31 mouse cellular contexts compared by ENCODE assay signal in genomic region chr13:43575431-43575830, GRCm38 (mm10). TPM values are rescaled to one million over a fixed set of nuclear protein-coding genes. Genes with fewer than 3 reads are reported as not detected.
A peak's percentile ranks its signal among the peaks of the same experiment; 100 is the strongest.
DNase-seq lines count a peak whose midpoint lies in the region; ATAC-seq and TF ChIP-seq lines count a peak whose summit lies in the region.
"Had no signal": no experiment of that assay in that cellular context is flagged by ENCODE, and none has a peak within 500 bp of the region (broad histone marks: within the 10 kb centered on the region; RNA-seq: fewer than 3 reads in every experiment).

No protein-coding gene starts in this region.

- no peak overlapping the region for H3K4me2 ChIP-seq in midbrain, embryonic 11.5 days
- no peak overlapping the region for H3K4me2 ChIP-seq in midbrain, embryonic 15.5 days
- H3K4me2 ChIP-seq: embryonic facial prominence, embryonic 12.5 days; heart, embryonic 11.5 days; hindbrain, embryonic 14.5 days; limb, embryonic 12.5 days; midbrain, embryonic 12.5 days; neural tube, embryonic 13.5 days had no signal

- no peak for TF ChIP-seq POLR2A in cerebellum, adult 2 months (IDR thresholded peaks at IDR 0.05; ENCODE audit: borderline replicate concordance, insufficient read depth, low read length)

- TF ChIP-seq CTCF in cerebellum, adult 2 months (IDR thresholded peaks at IDR 0.05; ENCODE audit: borderline replicate concordance, insufficient read depth, low read depth, low read length): no peak; the same call in 1 of the 2 replicates
- no peak for TF ChIP-seq CTCF in gastrocnemius, adult 2 months (IDR thresholded peaks at IDR 0.05)

- no peaks in the 10 kb centered on the region for H3K36me3 ChIP-seq in midbrain, embryonic 11.5 days (ENCODE audit: control insufficient read depth, insufficient read depth, low read length)
- H3K36me3 ChIP-seq in midbrain, embryonic 15.5 days (replicated peaks): no peaks in the 10 kb centered on the region
- H3K36me3 ChIP-seq: embryonic facial prominence, embryonic 12.5 days; limb, embryonic 12.5 days; midbrain, embryonic 12.5 days; neural tube, embryonic 13.5 days had no signal

- ATAC-seq in midbrain, embryonic 11.5 days (ENCODE audit: low FRiP score): no peak
- no peak for ATAC-seq in midbrain, embryonic 15.5 days (replicated peaks)
- ATAC-seq: activated CD4-positive, CD25-positive, alpha-beta regulatory T cell, adult 4 months; forebrain, embryonic 14.5 days; intestine, postnatal 0 days; liver, postnatal 0 days had no signal

- DNase-seq in midbrain, embryonic 11.5 days (ENCODE audit: low spot score, missing footprints): peak; percentile 6
- DNase-seq in cerebellum, adult 2 months: peak; percentile 86 to 88
- DNase-seq in cerebellum, postnatal 14 days: peak; percentile 87 to 88
- DNase-seq in spleen, postnatal 14 days (ENCODE audit: low spot score in 2 of 2): no peak
- DNase-seq in gastrocnemius, adult 2 months: no peak
- DNase-seq: adrenal gland, adult 2 months; adrenal gland, postnatal 36 days; B cell, adult 2 months; embryo, embryonic 11 days; gastrocnemius, postnatal 10 days; heart, postnatal 4 days; kidney, adult 9 months; kidney, postnatal 10 days; layer of hippocampus, adult 9-11 months; liver, postnatal 0 days; lung, postnatal 36 days; right cerebral cortex, postnatal 4 days; thymus, adult 2 months; thymus, postnatal 4 days had no signal

- no peaks in the 10 kb centered on the region for H3K9me3 ChIP-seq in midbrain, embryonic 11.5 days (ENCODE audit: control insufficient read depth, low read length)
- H3K9me3 ChIP-seq in midbrain, embryonic 15.5 days: no peaks in the 10 kb centered on the region
- H3K9me3 ChIP-seq: embryonic facial prominence, embryonic 12.5 days had no signal

- H3K4me1 ChIP-seq in midbrain, embryonic 11.5 days (ENCODE audit: control insufficient read depth, insufficient read depth, low read length): no peaks in the 10 kb centered on the region
- no peaks in the 10 kb centered on the region for H3K4me1 ChIP-seq in midbrain, embryonic 15.5 days
- H3K4me1 ChIP-seq in cerebellum, adult 2 months (ENCODE audit: control insufficient read depth, insufficient read depth, low read length): peaks cover 11% of the 10 kb centered on the region
- H3K4me1 ChIP-seq: embryonic facial prominence, embryonic 12.5 days; limb, embryonic 12.5 days; midbrain, embryonic 12.5 days; neural tube, embryonic 13.5 days had no signal

- no peak overlapping the region for H3K9ac ChIP-seq in midbrain, embryonic 11.5 days (ENCODE audit: low read length)
- no peak overlapping the region for H3K9ac ChIP-seq in midbrain, embryonic 15.5 days
- H3K9ac ChIP-seq: embryonic facial prominence, embryonic 12.5 days; hindbrain, embryonic 14.5 days; limb, embryonic 12.5 days; liver, postnatal 0 days; midbrain, embryonic 12.5 days; neural tube, embryonic 13.5 days had no signal

- H3K4me3 ChIP-seq in midbrain, embryonic 11.5 days (ENCODE audit: low read depth, low read length): no peak overlapping the region
- no peak overlapping the region for H3K4me3 ChIP-seq in midbrain, embryonic 15.5 days
- no peak overlapping the region for H3K4me3 ChIP-seq in cerebellum, adult 2 months (replicated peaks; ENCODE audit: insufficient read depth, low read depth, low read length)
- no peak overlapping the region for H3K4me3 ChIP-seq in gastrocnemius, adult 2 months
- H3K4me3 ChIP-seq: embryonic facial prominence, embryonic 12.5 days; limb, embryonic 12.5 days; midbrain, embryonic 12.5 days; neural tube, embryonic 13.5 days had no signal

- WGBS in midbrain, embryonic 11.5 days: 96% methylated on average over 5 of the region's 5 CpGs
- WGBS in midbrain, embryonic 15.5 days: 90% methylated on average over 5 of the region's 5 CpGs
- 20% methylated on average over 5 of the region's 5 CpGs for WGBS in cerebellum, adult 2 months

- no peak overlapping the region for H3K27ac ChIP-seq in midbrain, embryonic 11.5 days (ENCODE audit: low read depth, low read length)
- no peak overlapping the region for H3K27ac ChIP-seq in midbrain, embryonic 15.5 days
- no peak overlapping the region for H3K27ac ChIP-seq in cerebellum, adult 2 months (ENCODE audit: insufficient read depth, low read length)
- no peak overlapping the region for H3K27ac ChIP-seq in gastrocnemius, adult 2 months
- H3K27ac ChIP-seq: embryonic facial prominence, embryonic 12.5 days; hindbrain, embryonic 14.5 days; limb, embryonic 12.5 days; midbrain, embryonic 12.5 days; neural tube, embryonic 13.5 days had no signal

- H3K27me3 ChIP-seq in midbrain, embryonic 11.5 days (ENCODE audit: control insufficient read depth, insufficient read depth, low read length): no peaks in the 10 kb centered on the region
- no peaks in the 10 kb centered on the region for H3K27me3 ChIP-seq in midbrain, embryonic 15.5 days (replicated peaks)
- H3K27me3 ChIP-seq in cerebellum, adult 2 months (ENCODE audit: control insufficient read depth, insufficient read depth, low read length): no peaks in the 10 kb centered on the region
- H3K27me3 ChIP-seq: embryonic facial prominence, embryonic 12.5 days; limb, embryonic 12.5 days; midbrain, embryonic 12.5 days; neural tube, embryonic 13.5 days had no signal

- intact Hi-C loops in gastrocnemius, adult 2 months (cut with DNase I): loop anchor here (5.0 kb wide), 1 partner anchor 162 kb away; no protein-coding TSS in a partner anchor

RNA-seq across cellular contexts. Expression of gene Mcur1, which starts 15.4 kb away (rescaled TPM):
- 10.8 and 11.2 TPM in 2 replicates for polyA plus RNA-seq in midbrain, embryonic 11.5 days (2014; fragmentation: Nextera tagmentation; extraction: Ambion mirVana)
- polyA plus RNA-seq in midbrain, embryonic 15.5 days (2015; fragmentation: Nextera tagmentation; extraction: Ambion mirVana): 6.4 and 7.2 TPM in 2 replicates
- polyA plus RNA-seq in cerebellum, adult 2 months (2012; rRNA removed): 17.7 and 19.3 TPM in 2 replicates
- 10 to 100 TPM; 30.4 to 36.1 TPM for total RNA-seq in gastrocnemius, adult 2 months (2021)

RNA-seq across cellular contexts. Expression of gene Rnf182, which starts 40.1 kb away (rescaled TPM):
- 7.6 and 7.7 TPM in 2 replicates for polyA plus RNA-seq in midbrain, embryonic 11.5 days (2014; fragmentation: Nextera tagmentation; extraction: Ambion mirVana)
- polyA plus RNA-seq in midbrain, embryonic 15.5 days (2015; fragmentation: Nextera tagmentation; extraction: Ambion mirVana): 29.4 and 32.8 TPM in 2 replicates
- 28.4 and 33.8 TPM in 2 replicates for polyA plus RNA-seq in cerebellum, adult 2 months (2012; rRNA removed)
- under 1 TPM in 1 of 2 experiments, not detected in 1; 0.08 TPM for total RNA-seq in gastrocnemius, adult 2 months (2021)
- total RNA-seq: liver, adult 2 months; megakaryocyte, adult 5-6 weeks had no signal
- polyA plus RNA-seq: liver, adult 2 months; liver, postnatal 0 days had no signal

Comparison
In these comparisons a context has a peak if more than half of its experiments do, and no peak if none do; other contexts are left out.
1. DNase-seq: peak in midbrain, embryonic 11.5 days (single experiment), cerebellum, adult 2 months (2 of 2) and cerebellum, postnatal 14 days (2 of 2); none in spleen, postnatal 14 days (0 of 2) and gastrocnemius, adult 2 months (single experiment).